Mouse (Mus musculus): ENCODE data around the gene Tdrd6. TPM values are rescaled to one million over a fixed set of nuclear protein-coding genes. Genes with fewer than 3 reads are reported as not detected.

Gene Tdrd6
- polyA plus RNA-seq, 1 experiment = not detected

GRCm38 (mm10) chr17:43622076-43622475, 8.0 kb downstream of the Tdrd6 start:
- TF ChIP-seq POLR2A (IDR thresholded peaks at IDR 0.05; ENCODE audit: low read depth, low read length) (no peak), CTCF (IDR thresholded peaks at IDR 0.05; ENCODE audit: extremely low read depth, insufficient read length, insufficient replicate concordance, low read depth, low read length) (no peak)
- Histone ChIP-seq H3K4me1 (ENCODE audit: control insufficient read depth, insufficient read depth, insufficient read length, low read length) (peaks cover 2% of the 10 kb centered on the region; the same call in 1 of the 2 replicates), H3K27me3 (ENCODE audit: control insufficient read depth, insufficient read depth, low read length) (no peaks in the 10 kb centered on the region), H3K36me3 (ENCODE audit: control insufficient read depth, insufficient read depth, low read length) (no peaks in the 10 kb centered on the region), H3K4me3 (ENCODE audit: low read depth, low read length) (no peak overlapping the region), H3K27ac (ENCODE audit: insufficient read depth, low read depth, low read length) (no peak overlapping the region)
- WGBS = 40% methylated on average over 10 of the region's 10 CpGs

DNA sequence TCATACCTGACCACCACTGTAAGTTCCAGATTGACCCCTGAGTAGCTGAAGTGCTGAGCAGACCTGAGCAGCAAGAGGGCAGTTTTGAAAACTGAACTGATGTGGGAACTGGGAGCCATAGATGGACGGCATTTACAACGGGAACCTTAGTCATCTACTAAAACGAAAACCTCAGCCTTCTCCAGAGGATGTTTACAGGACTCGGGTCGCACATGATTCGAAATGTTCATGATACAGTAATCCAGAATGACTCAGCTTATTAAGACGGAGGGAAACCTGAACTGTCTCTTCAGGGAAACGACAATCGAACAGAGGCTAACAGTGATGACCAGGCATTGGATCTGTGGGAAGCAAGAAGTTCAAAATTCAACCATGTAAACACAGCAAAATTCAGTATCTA, 10.9 kb downstream of the Tdrd6 start:
- Histone ChIP-seq H3K27ac (ENCODE audit: insufficient read depth, low read depth, low read length) (no peak overlapping the region), H3K4me1 (ENCODE audit: control insufficient read depth, insufficient read depth, insufficient read length, low read length) (peaks cover 2% of the 10 kb centered on the region; the same call in 1 of the 2 replicates), H3K4me3 (ENCODE audit: low read depth, low read length) (no peak overlapping the region), H3K27me3 (ENCODE audit: control insufficient read depth, insufficient read depth, low read length) (no peaks in the 10 kb centered on the region), H3K36me3 (ENCODE audit: control insufficient read depth, insufficient read depth, low read length) (no peaks in the 10 kb centered on the region)
- TF ChIP-seq CTCF (IDR thresholded peaks at IDR 0.05; ENCODE audit: extremely low read depth, insufficient read length, insufficient replicate concordance, low read depth, low read length) (no peak), POLR2A (IDR thresholded peaks at IDR 0.05; ENCODE audit: low read depth, low read length) (no peak)
- WGBS = 78% methylated on average over 9 of the region's 9 CpGs

GRCm38 (mm10) chr17:43612221-43612620, 17.9 kb downstream of the Tdrd6 start:
- Histone ChIP-seq H3K4me1 (ENCODE audit: control insufficient read depth, insufficient read depth, insufficient read length, low read length) (no peaks in the 10 kb centered on the region), H3K27me3 (ENCODE audit: control insufficient read depth, insufficient read depth, low read length) (no peaks in the 10 kb centered on the region), H3K4me3 (ENCODE audit: low read depth, low read length) (no peak overlapping the region), H3K27ac (ENCODE audit: insufficient read depth, low read depth, low read length) (no peak overlapping the region), H3K36me3 (ENCODE audit: control insufficient read depth, insufficient read depth, low read length) (no peaks in the 10 kb centered on the region)
- WGBS = 51% methylated on average over 3 of the region's 3 CpGs
- no peak for TF ChIP-seq POLR2A (IDR thresholded peaks at IDR 0.05; ENCODE audit: low read depth, low read length)
- no peak for TF ChIP-seq CTCF (IDR thresholded peaks at IDR 0.05; ENCODE audit: extremely low read depth, insufficient read length, insufficient replicate concordance, low read depth, low read length)

DNA sequence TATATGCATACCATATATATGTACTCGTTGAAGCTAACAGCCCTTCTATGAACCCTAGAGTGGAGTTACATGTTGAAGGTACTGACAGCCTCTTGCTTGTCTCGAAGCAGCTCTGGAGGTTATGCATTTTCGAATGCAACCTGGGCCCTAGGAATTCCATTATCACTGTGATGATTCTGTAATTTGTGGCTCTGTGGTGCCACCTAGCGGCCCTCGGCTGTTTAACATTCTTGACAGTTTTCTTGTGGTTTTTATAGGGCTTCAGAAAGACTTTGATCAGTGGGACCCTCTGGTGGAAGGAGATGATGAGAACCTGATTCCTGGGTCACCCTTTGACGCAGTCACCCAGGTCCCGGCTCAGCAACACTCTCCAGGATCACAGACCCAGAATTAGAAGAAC, 18.5 kb downstream of the Tdrd6 start:
- no peaks in the 10 kb centered on the region for H3K27me3 ChIP-seq (ENCODE audit: control insufficient read depth, insufficient read depth, low read length)
- no peak overlapping the region for H3K4me3 ChIP-seq (ENCODE audit: low read depth, low read length)
- TF ChIP-seq POLR2A (IDR thresholded peaks at IDR 0.05; ENCODE audit: low read depth, low read length) (no peak), CTCF (IDR thresholded peaks at IDR 0.05; ENCODE audit: extremely low read depth, insufficient read length, insufficient replicate concordance, low read depth, low read length) (peak; percentile 65; the same call in 1 of the 2 replicates)
- 14% methylated on average over 7 of the region's 7 CpGs for WGBS
- no peaks in the 10 kb centered on the region for H3K4me1 ChIP-seq (ENCODE audit: control insufficient read depth, insufficient read depth, insufficient read length, low read length)
- no peaks in the 10 kb centered on the region for H3K36me3 ChIP-seq (ENCODE audit: control insufficient read depth, insufficient read depth, low read length)
- H3K27ac ChIP-seq (ENCODE audit: insufficient read depth, low read depth, low read length) = no peak overlapping the region

- TF ChIP-seq POLR2A (IDR thresholded peaks at IDR 0.05; ENCODE audit: low read depth, low read length) (no peak), CTCF (IDR thresholded peaks at IDR 0.05; ENCODE audit: extremely low read depth, insufficient read length, insufficient replicate concordance, low read depth, low read length) (peak; percentile 91; the same call in 1 of the 2 replicates)
Measured at GRCm38 (mm10) chr17:43606704-43607103, 23.4 kb downstream of the Tdrd6 start.

DNA sequence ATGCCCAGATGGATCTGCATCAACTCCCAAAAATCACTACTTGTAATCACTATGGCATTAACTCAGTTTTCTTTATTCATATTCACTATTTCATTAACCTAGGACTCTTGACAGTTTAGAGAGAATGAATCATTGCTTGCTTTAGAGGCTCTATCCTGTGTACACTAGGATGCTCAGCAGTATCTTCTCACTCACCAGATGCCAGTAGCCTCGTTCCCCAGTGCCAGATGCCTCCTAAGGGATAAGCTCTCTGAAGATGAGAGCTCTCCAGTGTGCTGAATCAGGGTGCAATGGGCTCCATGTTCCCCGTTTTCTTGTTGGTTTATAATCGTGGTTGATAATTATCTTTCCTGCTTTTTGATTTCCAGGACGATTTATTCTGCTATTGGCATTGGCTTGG, 31.4 kb downstream of the Tdrd6 start:
- TF ChIP-seq CTCF (IDR thresholded peaks at IDR 0.05; ENCODE audit: extremely low read depth, insufficient read length, insufficient replicate concordance, low read depth, low read length) (no peak), POLR2A (IDR thresholded peaks at IDR 0.05; ENCODE audit: low read depth, low read length) (no peak)
- no peaks in the 10 kb centered on the region for H3K27me3 ChIP-seq (ENCODE audit: control insufficient read depth, insufficient read depth, low read length)

More at GRCm38 (mm10) chr17:43606704-43607103, 23.4 kb downstream of the Tdrd6 start:
- Histone ChIP-seq H3K4me3 (ENCODE audit: low read depth, low read length) (no peak overlapping the region), H3K27me3 (ENCODE audit: control insufficient read depth, insufficient read depth, low read length) (no peaks in the 10 kb centered on the region), H3K36me3 (ENCODE audit: control insufficient read depth, insufficient read depth, low read length) (no peaks in the 10 kb centered on the region), H3K27ac (ENCODE audit: insufficient read depth, low read depth, low read length) (no peak overlapping the region), H3K4me1 (ENCODE audit: control insufficient read depth, insufficient read depth, insufficient read length, low read length) (no peaks in the 10 kb centered on the region)
- WGBS = 23% methylated on average over 3 of the region's 3 CpGs

GRCm38 (mm10) chr17:43597742-43598141, 32.4 kb downstream of the Tdrd6 start:
- no peaks in the 10 kb centered on the region for H3K36me3 ChIP-seq (ENCODE audit: control insufficient read depth, insufficient read depth, low read length)
- 97% methylated on average over 2 of the region's 2 CpGs for whole genome bisulfite sequencing
- TF ChIP-seq CTCF (IDR thresholded peaks at IDR 0.05; ENCODE audit: extremely low read depth, insufficient read length, insufficient replicate concordance, low read depth, low read length) = peak; percentile 37; the same call in 1 of the 2 replicates
- TF ChIP-seq POLR2A (IDR thresholded peaks at IDR 0.05; ENCODE audit: low read depth, low read length) = no peak

More for the DNA sequence above, 31.4 kb downstream of the Tdrd6 start:
- Histone ChIP-seq H3K27ac (ENCODE audit: insufficient read depth, low read depth, low read length) (no peak overlapping the region), H3K36me3 (ENCODE audit: control insufficient read depth, insufficient read depth, low read length) (no peaks in the 10 kb centered on the region), H3K4me3 (ENCODE audit: low read depth, low read length) (no peak overlapping the region), H3K4me1 (ENCODE audit: control insufficient read depth, insufficient read depth, insufficient read length, low read length) (no peaks in the 10 kb centered on the region)
- 43% methylated on average over 4 of the region's 4 CpGs for WGBS

More at GRCm38 (mm10) chr17:43597742-43598141, 32.4 kb downstream of the Tdrd6 start:
- H3K27me3 ChIP-seq (ENCODE audit: control insufficient read depth, insufficient read depth, low read length) = no peaks in the 10 kb centered on the region
- no peak overlapping the region for H3K27ac ChIP-seq (ENCODE audit: insufficient read depth, low read depth, low read length)
- H3K4me3 ChIP-seq (ENCODE audit: low read depth, low read length) = no peak overlapping the region
- no peaks in the 10 kb centered on the region for H3K4me1 ChIP-seq (ENCODE audit: control insufficient read depth, insufficient read depth, insufficient read length, low read length)
